10 mouse cellular contexts compared by ENCODE assay signal in genomic region chr11:101485509-101486028, GRCm38 (mm10). TPM values are rescaled to one million over a fixed set of nuclear protein-coding genes. Genes with fewer than 3 reads are reported as not detected.
DNase-seq lines count a peak whose midpoint lies in the region; ATAC-seq lines count a peak whose summit lies in the region.
"Had no signal": no experiment of that assay in that cellular context is flagged by ENCODE, and none has a peak within 500 bp of the region (broad histone marks: within the 10 kb centered on the region; RNA-seq: fewer than 3 reads in every experiment).

No protein-coding gene starts in this region.

- H3K9me3 ChIP-seq in heart, embryonic 12.5 days (replicated peaks), result no peaks in the 10 kb centered on the region
- H3K9me3 ChIP-seq in erythroblast, embryonic 14.5 days (ENCODE audit: control insufficient read depth, low read length), result no peaks in the 10 kb centered on the region
- no peaks in the 10 kb centered on the region for H3K9me3 ChIP-seq in liver, embryonic 15.5 days (replicated peaks)

- no peak for DNase-seq in heart, adult 8-10 months (ENCODE audit: low spot score)
- peak; percentile 38 for DNase-seq in 416B (ENCODE audit: low read depth)
- DNase-seq in lung, postnatal 10 days, result no peak
- no peak for DNase-seq in B cell, adult 2 months
- DNase-seq in Muller cell, postnatal 12 days (ENCODE audit: inconsistent ontology term), result no peak
- DNase-seq: heart, postnatal 36 days; lung, adult 18-20 months had no signal

- 4% methylated on average over 6 of the region's 6 CpGs for WGBS in heart, embryonic 12.5 days
- WGBS in liver, embryonic 15.5 days (ENCODE audit: insufficient replicate concordance), result 9% methylated on average over 6 of the region's 6 CpGs

- ATAC-seq in heart, embryonic 12.5 days (ENCODE audit: insufficient number of reproducible peaks, low FRiP score), result peak; percentile 75
- peak; percentile 86 for ATAC-seq in liver, embryonic 15.5 days (ENCODE audit: insufficient read depth)

- H3K36me3 ChIP-seq in heart, embryonic 12.5 days, result peaks cover 27% of the 10 kb centered on the region
- peaks cover 46% of the 10 kb centered on the region for H3K36me3 ChIP-seq in erythroblast, embryonic 14.5 days (ENCODE audit: control insufficient read depth)
- peaks cover 39% of the 10 kb centered on the region for H3K36me3 ChIP-seq in liver, embryonic 15.5 days (replicated peaks)

- H3K27me3 ChIP-seq in heart, embryonic 12.5 days (replicated peaks), result no peaks in the 10 kb centered on the region
- H3K27me3 ChIP-seq in erythroblast, embryonic 14.5 days (ENCODE audit: control insufficient read depth), result no peaks in the 10 kb centered on the region
- H3K27me3 ChIP-seq in liver, embryonic 15.5 days, result no peaks in the 10 kb centered on the region

- H3K4me2 ChIP-seq in heart, embryonic 12.5 days, result peak overlapping the region; percentile 38
- H3K4me2 ChIP-seq in liver, embryonic 15.5 days, result peak overlapping the region; percentile 45

- H3K9ac ChIP-seq in heart, embryonic 12.5 days, result no peak overlapping the region
- no peak overlapping the region for H3K9ac ChIP-seq in liver, embryonic 15.5 days

- H3K4me1 ChIP-seq in heart, embryonic 12.5 days (replicated peaks), result peaks cover 40% of the 10 kb centered on the region
- H3K4me1 ChIP-seq in erythroblast, embryonic 14.5 days (ENCODE audit: control insufficient read depth), result peaks cover 46% of the 10 kb centered on the region
- peaks cover 46% of the 10 kb centered on the region for H3K4me1 ChIP-seq in liver, embryonic 15.5 days (replicated peaks)

- no peak overlapping the region for H3K4me3 ChIP-seq in heart, embryonic 12.5 days
- peak overlapping the region; percentile 34 for H3K4me3 ChIP-seq in erythroblast, embryonic 14.5 days (replicated peaks)
- no peak overlapping the region for H3K4me3 ChIP-seq in liver, embryonic 15.5 days (replicated peaks)

- peak overlapping the region; percentile 64 for H3K27ac ChIP-seq in heart, embryonic 12.5 days (ENCODE audit: poor library complexity, severe bottlenecking)
- H3K27ac ChIP-seq in liver, embryonic 15.5 days (replicated peaks), result peak overlapping the region; percentile 71

RNA-seq across cellular contexts. Expression of gene Vat1, which starts 19.5 kb away (rescaled TPM):
- polyA plus RNA-seq in heart, embryonic 12.5 days (2016; fragmentation: Nextera tagmentation; extraction: Ambion mirVana), result 39.3 and 40.4 TPM in 2 replicates
- total RNA-seq in heart, adult 8-10 months (2022), result 10 to 100 TPM; 20.6 to 23.2 (median 21.8) TPM
- 0.69 and 0.80 TPM in 2 replicates for polyA plus RNA-seq in erythroblast, embryonic 14.5 days (2012)
- polyA plus RNA-seq in liver, embryonic 15.5 days (2015; fragmentation: Nextera tagmentation; extraction: Ambion mirVana), result 10.0 and 10.8 TPM in 2 replicates

RNA-seq across cellular contexts. Expression of gene Rnd2, which starts 20.8 kb away (rescaled TPM):
- polyA plus RNA-seq in heart, embryonic 12.5 days (2016; fragmentation: Nextera tagmentation; extraction: Ambion mirVana), result 30.5 and 31.9 TPM in 2 replicates
- total RNA-seq in heart, adult 8-10 months (2022), result 1 to 10 TPM; 5.3 to 7.5 (median 6.2) TPM
- 0.09 and 0.16 TPM in 2 replicates for polyA plus RNA-seq in erythroblast, embryonic 14.5 days (2012)
- polyA plus RNA-seq in liver, embryonic 15.5 days (2015; fragmentation: Nextera tagmentation; extraction: Ambion mirVana), result 2.0 and 2.1 TPM in 2 replicates

RNA-seq across cellular contexts. Expression of gene Ifi35, which starts 37.4 kb away (rescaled TPM):
- 11.5 and 12.3 TPM in 2 replicates for polyA plus RNA-seq in heart, embryonic 12.5 days (2016; fragmentation: Nextera tagmentation; extraction: Ambion mirVana)
- 10 to 100 TPM; 13.4 to 14.6 (median 13.9) TPM for total RNA-seq in heart, adult 8-10 months (2022)
- 1.6 and 2.1 TPM in 2 replicates for polyA plus RNA-seq in erythroblast, embryonic 14.5 days (2012)
- 29.6 and 30.4 TPM in 2 replicates for polyA plus RNA-seq in liver, embryonic 15.5 days (2015; fragmentation: Nextera tagmentation; extraction: Ambion mirVana)

RNA-seq across cellular contexts. Expression of gene Rpl27, which starts 43.5 kb away (rescaled TPM):
- polyA plus RNA-seq in heart, embryonic 12.5 days (2016; fragmentation: Nextera tagmentation; extraction: Ambion mirVana), result 247 and 258 TPM in 2 replicates
- total RNA-seq in heart, adult 8-10 months (2022), result 10 to 100 TPM; 29.2 to 41.5 (median 39.2) TPM
- polyA plus RNA-seq in erythroblast, embryonic 14.5 days (2012), result 28.9 and 48.8 TPM in 2 replicates
- 149 and 195 TPM in 2 replicates for polyA plus RNA-seq in liver, embryonic 15.5 days (2015; fragmentation: Nextera tagmentation; extraction: Ambion mirVana)

Comparison
In these comparisons a context has a peak if more than half of its experiments do, and no peak if none do; other contexts are left out.
1. RNA of gene Rnd2, which starts 20.8 kb away (polyA plus RNA-seq): 30.5 to 31.9 TPM in heart, embryonic 12.5 days; 2.0 to 2.1 TPM in liver, embryonic 15.5 days and 0.09 to 0.16 TPM in erythroblast, embryonic 14.5 days; every median in the first group is over 10 times any median in the second.